Mouse (Mus musculus) liver, embryonic 15.5 days (tissue): ENCODE measurements around the gene Rfc2. TPM values are rescaled to one million over a fixed set of nuclear protein-coding genes. Genes with fewer than 3 reads are reported as not detected.
A peak's percentile ranks its signal among the peaks of the same experiment; 100 is the strongest.

Experiments used
- ATAC-seq: fragments of 200-750 bp; cut with Nextera tagmentation; 2 replicates; pipeline ENCODE4 v1.8.0; 2017; ENCODE audit warnings: moderate number of reproducible peaks, mild to moderate bottlenecking, moderate library complexity; ENCODE audit not compliant: insufficient read depth
- H3K27ac ChIP-seq: fragments of 300-500 bp; sonication (generic); replicated peaks from 2 replicates; pipeline ENCODE4 v1.5.1; 2015; ENCODE audit warnings: mild to moderate bottlenecking, inconsistent platforms
- H3K27me3 ChIP-seq: fragments of 300-500 bp; sonication (generic); 2 replicates; pipeline ENCODE4 v1.6.1; 2015; ENCODE audit warnings: mild to moderate bottlenecking, inconsistent platforms
- H3K36me3 ChIP-seq: fragments of 300-500 bp; sonication (generic); replicated peaks from 2 replicates; pipeline ENCODE4 v1.6.1; 2015; ENCODE audit warnings: moderate library complexity, mild to moderate bottlenecking, inconsistent platforms
- H3K4me1 ChIP-seq: fragments of 300-500 bp; sonication (generic); replicated peaks from 2 replicates; pipeline ENCODE4 v1.6.1; 2015; ENCODE audit warnings: inconsistent platforms
- H3K4me2 ChIP-seq: fragments of 300-500 bp; sonication (generic); 2 replicates; pipeline ENCODE4 v1.6.1; 2015; ENCODE audit warnings: moderate library complexity, mild to moderate bottlenecking, inconsistent platforms
- H3K4me3 ChIP-seq: fragments of 300-500 bp; sonication (generic); replicated peaks from 2 replicates; pipeline ENCODE4 v1.5.1; 2015; ENCODE audit warnings: mild to moderate bottlenecking, inconsistent platforms
- H3K9ac ChIP-seq: fragments of 300-500 bp; sonication (generic); 2 replicates; pipeline ENCODE4 v1.6.1; 2015; ENCODE audit warnings: moderate library complexity, mild to moderate bottlenecking, inconsistent platforms
- H3K9me3 ChIP-seq: fragments of 300-500 bp; sonication (generic); replicated peaks from 2 replicates; pipeline ENCODE4 v1.6.1; 2016; ENCODE audit warnings: inconsistent platforms
- WGBS: fragments of 180-500 bp; shearing (Covaris S2); methylation state at CpG from one replicate; pipeline ENCODE4 v1.1.7; 2015; ENCODE audit warnings: mixed read lengths; ENCODE audit not compliant: insufficient replicate concordance; 5-methylcytosine and 5-hydroxymethylcytosine counted together
- polyA plus RNA-seq: library from polyadenylated mRNA; unstranded; fragments of >200 nt; fragmentation: Nextera tagmentation; extraction: Ambion mirVana; gene quantifications from 2 replicates; pipeline ENCODE4 v1.2.1, GENCODE M21; 2015

Rfc2 gene
- 157 and 158 TPM in 2 replicates for polyA plus RNA-seq

DNA sequence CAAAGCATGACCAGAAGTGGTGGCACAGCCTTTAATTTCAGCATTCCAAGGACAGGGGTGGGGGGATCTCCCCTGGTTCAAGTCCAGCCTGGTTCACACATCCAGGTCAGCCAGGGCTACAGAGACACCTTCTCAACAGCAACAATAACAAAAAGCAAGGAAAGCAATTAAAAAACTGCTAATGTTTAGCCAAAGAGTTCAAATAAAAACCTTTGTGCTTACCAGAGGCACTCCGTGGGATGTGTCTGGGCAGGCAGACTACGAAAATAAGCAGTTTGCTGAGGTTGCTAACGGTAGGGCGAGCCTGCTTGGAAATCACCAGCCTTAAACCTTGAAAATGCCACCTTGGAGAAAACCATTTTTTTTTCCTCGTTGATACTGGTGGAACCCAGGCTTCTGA, at the start of gene Rfc2:
TSS of gene Rfc2 (plus strand) at position 221 of the 400 bp plus-strand sequence.
- peak within 1 kb of the TSS; percentile 84 for H3K4me2 ChIP-seq
- WGBS = 70% methylated on average over 5 of the region's 5 CpGs
- 0 out of 2 replicates have a peak within 1 kb of the TSS, but pooled peaks have one; percentile 6 for H3K27ac ChIP-seq
- H3K36me3 ChIP-seq = 0 out of 2 replicates have a peak, but pooled peaks cover 5% of the 10 kb centered on the region
- no peak within 1 kb of the TSS for H3K9ac ChIP-seq
- no peaks in the 10 kb centered on the region for H3K27me3 ChIP-seq
- no peak for ATAC-seq
- no peak within 1 kb of the TSS for H3K4me3 ChIP-seq
- H3K9me3 ChIP-seq = no peaks in the 10 kb centered on the region
- peaks cover 39% of the 10 kb centered on the region for H3K4me1 ChIP-seq

DNA sequence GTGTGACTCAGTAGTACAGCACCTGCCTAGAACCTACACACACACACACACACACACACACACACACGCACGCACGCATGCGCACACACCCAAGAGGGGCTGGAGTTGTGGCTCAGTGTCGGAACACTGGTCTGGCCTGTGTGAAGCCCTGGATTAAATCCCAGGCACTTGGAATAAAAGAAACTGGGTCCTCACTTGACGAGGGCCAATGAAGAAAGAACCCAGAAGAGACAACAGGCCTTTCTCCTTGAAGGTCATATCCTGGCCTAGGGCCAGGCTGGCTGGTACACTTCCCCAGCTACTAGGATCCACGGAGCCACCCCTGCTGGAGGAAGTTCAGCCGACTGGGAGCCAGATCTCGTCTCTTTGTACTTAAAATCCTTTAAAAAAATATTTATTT, 49.6 kb upstream of the Rfc2 start:
- Histone ChIP-seq H3K4me2 (no peak overlapping the region), H3K27me3 (no peaks in the 10 kb centered on the region), H3K4me3 (no peak overlapping the region), H3K9me3 (no peaks in the 10 kb centered on the region), H3K36me3 (no peaks in the 10 kb centered on the region; the same call in 1 of the 2 replicates), H3K9ac (no peak overlapping the region), H3K4me1 (peaks cover 5% of the 10 kb centered on the region; the same call in 1 of the 2 replicates), H3K27ac (no peak overlapping the region)
- ATAC-seq = no peak
- 68% methylated on average over 9 of the region's 9 CpGs for WGBS

DNA sequence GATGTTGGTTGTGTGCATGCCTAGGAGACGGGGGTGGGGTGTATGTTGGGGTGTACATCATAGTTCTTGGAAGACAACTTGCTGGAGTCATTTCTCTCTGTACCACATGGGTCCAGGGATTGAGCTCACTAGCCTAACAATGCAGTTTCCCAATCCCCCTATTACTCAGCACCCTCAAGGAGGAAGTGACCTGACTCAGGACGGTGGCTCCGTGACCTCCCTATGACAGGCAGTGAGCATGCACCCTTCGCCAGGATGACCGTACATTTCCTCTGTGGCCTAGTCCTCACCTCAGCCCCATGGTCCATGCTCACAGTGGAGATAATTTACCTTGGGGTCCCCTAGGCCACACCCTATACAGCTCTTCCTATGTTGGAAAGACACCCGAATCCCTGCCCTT, 48.7 kb upstream of the Rfc2 start:
- peak; percentile 22; the same call in 1 of the 2 replicates for ATAC-seq
- H3K27ac ChIP-seq = no peak overlapping the region
- H3K4me1 ChIP-seq = peaks cover 5% of the 10 kb centered on the region; the same call in 1 of the 2 replicates
- WGBS = 53% methylated on average over 6 of the region's 6 CpGs
- H3K4me2 ChIP-seq = no peak overlapping the region
- no peak overlapping the region for H3K9ac ChIP-seq
- no peaks in the 10 kb centered on the region; the same call in 1 of the 2 replicates for H3K36me3 ChIP-seq
- no peak overlapping the region for H3K4me3 ChIP-seq
- H3K27me3 ChIP-seq = no peaks in the 10 kb centered on the region
- H3K9me3 ChIP-seq = no peaks in the 10 kb centered on the region

DNA sequence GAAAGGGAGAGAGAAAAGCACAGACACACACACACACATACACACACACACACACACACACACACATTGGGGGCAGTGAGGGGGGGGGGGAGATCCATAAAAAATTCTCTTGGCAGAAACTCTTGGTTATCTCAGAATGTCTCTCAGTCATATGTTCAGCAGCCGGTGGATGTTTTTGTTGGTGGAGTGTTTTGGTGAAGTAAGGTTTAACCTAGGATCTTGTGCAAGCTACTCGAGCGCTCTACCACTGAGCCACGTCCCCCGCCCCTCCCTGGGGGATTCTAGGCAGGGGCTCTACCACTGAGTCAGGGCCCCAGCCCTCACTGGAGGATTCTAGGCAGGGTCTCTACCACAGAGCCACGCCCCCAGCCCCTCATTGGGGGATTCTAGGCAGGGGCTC, 45.1 kb upstream of the Rfc2 start:
- ATAC-seq = no peak
- Histone ChIP-seq H3K36me3 (no peaks in the 10 kb centered on the region; the same call in 1 of the 2 replicates), H3K9ac (no peak overlapping the region), H3K4me1 (peaks cover 14% of the 10 kb centered on the region; the same call in 1 of the 2 replicates), H3K9me3 (no peaks in the 10 kb centered on the region), H3K27ac (no peak overlapping the region), H3K27me3 (no peaks in the 10 kb centered on the region), H3K4me2 (no peak overlapping the region), H3K4me3 (no peak overlapping the region)
- WGBS = 78% methylated on average over 6 of the region's 6 CpGs

DNA sequence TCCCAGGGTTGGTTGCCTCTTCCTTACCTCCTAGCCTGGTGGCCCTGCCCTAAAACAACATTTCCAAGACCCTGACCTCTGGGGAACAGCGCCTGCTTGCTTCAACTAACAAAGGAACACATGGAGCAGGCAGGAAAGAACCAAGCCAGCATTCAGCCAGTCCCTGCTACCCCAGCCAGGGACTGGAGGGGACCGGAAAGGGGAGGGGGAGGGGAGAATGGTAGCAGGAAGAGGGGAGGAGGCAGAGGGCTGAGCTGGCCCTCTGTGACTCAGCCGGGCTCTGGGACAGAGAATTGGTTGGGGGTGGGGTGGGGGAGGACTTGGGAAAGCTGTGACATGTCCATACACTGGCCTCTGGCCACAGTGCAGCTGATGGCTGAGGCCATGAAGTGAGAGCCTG, 41.3 kb upstream of the Rfc2 start:
- no peaks in the 10 kb centered on the region for H3K9me3 ChIP-seq
- 3% methylated on average over 3 of the region's 3 CpGs for WGBS
- H3K4me3 ChIP-seq = no peak overlapping the region
- H3K9ac ChIP-seq = no peak overlapping the region
- H3K27me3 ChIP-seq = no peaks in the 10 kb centered on the region
- peaks cover 24% of the 10 kb centered on the region for H3K4me1 ChIP-seq
- no peaks in the 10 kb centered on the region for H3K36me3 ChIP-seq
- ATAC-seq = peak; percentile 69
- no peak overlapping the region for H3K4me2 ChIP-seq
- 0 out of 2 replicates have a peak overlapping the region, but pooled peaks have one; percentile 8 for H3K27ac ChIP-seq

DNA sequence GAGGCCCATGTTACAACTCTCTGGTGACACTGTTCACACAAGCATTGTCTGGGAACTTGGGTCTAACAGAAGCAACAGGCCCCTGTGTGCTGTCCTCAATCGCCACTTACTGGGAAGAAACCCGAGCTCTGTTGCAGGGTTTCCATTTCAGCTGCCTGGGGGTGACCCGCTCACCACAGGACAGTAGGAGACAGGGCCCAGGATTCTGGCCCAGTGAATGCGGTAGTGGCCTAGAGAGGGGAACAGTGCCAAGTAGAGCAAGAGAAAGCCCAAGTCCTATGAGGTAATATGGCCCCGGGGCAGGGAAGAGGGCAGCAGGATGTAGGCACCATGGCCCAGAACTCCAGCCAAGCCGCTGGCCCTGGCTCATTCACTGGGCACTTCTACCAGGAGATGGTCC, 40.3 kb upstream of the Rfc2 start:
- no peaks in the 10 kb centered on the region for H3K27me3 ChIP-seq
- H3K4me1 ChIP-seq = peaks cover 24% of the 10 kb centered on the region
- no peak overlapping the region for H3K27ac ChIP-seq

DNA sequence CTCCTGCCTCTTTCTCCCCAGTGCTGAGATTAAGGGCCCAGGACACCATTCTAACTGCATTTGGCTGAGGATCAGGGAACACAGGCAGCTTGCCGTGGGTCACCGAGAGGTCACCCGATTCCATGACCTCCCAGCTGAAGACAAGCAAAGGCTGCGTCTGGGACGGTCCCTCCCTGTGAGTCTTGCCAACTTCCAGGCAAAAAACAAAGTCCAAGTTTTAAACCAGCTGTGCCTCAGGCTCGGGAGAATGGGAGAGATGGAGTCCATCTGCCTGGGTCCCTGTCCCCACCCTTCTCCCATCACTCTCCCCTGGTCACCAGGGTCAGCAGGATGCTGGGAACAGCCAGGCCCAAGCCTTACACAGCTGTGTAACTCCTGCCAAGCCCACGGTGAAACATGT, 39.5 kb upstream of the Rfc2 start:
- Histone ChIP-seq H3K4me3 (no peak overlapping the region), H3K4me1 (peaks cover 24% of the 10 kb centered on the region), H3K36me3 (no peaks in the 10 kb centered on the region), H3K27me3 (no peaks in the 10 kb centered on the region), H3K9ac (no peak overlapping the region), H3K27ac (no peak overlapping the region), H3K4me2 (no peak overlapping the region), H3K9me3 (no peaks in the 10 kb centered on the region)
- ATAC-seq = peak; percentile 8; the same call in 1 of the 2 replicates
- WGBS = 61% methylated on average over 7 of the region's 7 CpGs

More for the DNA sequence above, 40.3 kb upstream of the Rfc2 start:
- WGBS = 70% methylated on average over 6 of the region's 6 CpGs
- no peak overlapping the region for H3K4me2 ChIP-seq
- no peak for ATAC-seq
- H3K9ac ChIP-seq = no peak overlapping the region
- H3K9me3 ChIP-seq = no peaks in the 10 kb centered on the region
- no peak overlapping the region for H3K4me3 ChIP-seq
- H3K36me3 ChIP-seq = no peaks in the 10 kb centered on the region

DNA sequence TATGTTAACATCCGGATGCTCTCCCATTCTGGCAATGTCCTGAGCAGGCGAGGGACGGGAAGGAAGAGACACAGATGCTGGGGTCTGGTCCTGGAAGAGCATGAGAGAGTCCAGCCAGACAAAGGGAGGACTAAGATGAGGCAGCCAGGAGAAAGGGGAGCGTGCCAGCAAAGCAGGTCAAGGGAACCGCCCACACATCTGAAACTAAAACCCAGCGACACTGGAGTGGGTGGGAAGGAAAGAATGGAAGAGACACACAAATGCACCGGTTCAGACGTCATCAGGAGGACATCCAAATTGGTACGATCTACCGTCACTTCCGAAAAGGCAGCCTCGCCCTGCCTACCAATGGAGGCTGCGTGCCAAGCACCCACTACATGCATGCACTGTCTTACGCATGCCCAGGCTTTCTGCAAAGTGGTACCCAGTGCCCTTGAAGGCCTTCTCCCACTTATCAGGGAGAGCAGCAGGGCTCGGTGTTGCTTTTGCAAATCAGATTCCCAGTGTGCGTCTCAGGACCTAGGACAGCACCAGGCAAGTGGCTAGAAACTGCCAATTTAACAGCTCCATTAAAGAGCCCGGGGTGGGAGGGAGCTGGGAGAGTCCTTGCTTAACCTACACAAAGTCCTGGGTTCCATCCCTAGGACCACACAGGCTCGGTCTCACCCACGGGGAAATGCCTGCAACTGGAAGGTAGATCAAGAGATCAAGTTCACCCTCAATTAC, 36.5 kb upstream of the Rfc2 start:
- Histone ChIP-seq H3K9me3 (no peaks in the 10 kb centered on the region), H3K4me3 (no peak overlapping the region), H3K9ac (no peak overlapping the region), H3K36me3 (no peaks in the 10 kb centered on the region), H3K27ac (no peak overlapping the region), H3K4me1 (peaks cover 26% of the 10 kb centered on the region), H3K4me2 (no peak overlapping the region), H3K27me3 (no peaks in the 10 kb centered on the region)
- no peak for ATAC-seq
- 68% methylated on average over 19 of the region's 19 CpGs for WGBS

DNA sequence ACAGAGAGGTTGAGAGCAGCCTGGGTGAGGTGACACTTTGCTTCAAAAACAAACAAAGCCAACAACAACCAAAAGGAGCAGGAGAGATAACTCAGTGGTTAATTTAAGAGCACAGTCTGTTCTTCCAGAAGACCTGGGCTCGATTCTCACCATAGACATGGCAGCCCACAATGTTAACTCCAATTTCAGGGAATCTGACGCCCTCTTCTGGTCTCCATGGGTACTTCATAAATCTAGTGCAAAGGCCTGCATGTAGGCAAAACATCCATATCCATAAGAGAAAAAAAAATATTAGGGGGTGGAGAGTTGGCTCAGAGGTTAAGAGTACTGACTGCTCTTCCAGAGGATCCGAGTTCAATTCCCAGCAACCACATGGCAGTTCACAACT, 35.9 kb upstream of the Rfc2 start:
- H3K27me3 ChIP-seq = 0 out of 2 replicates have a peak, but pooled peaks cover under 1% of the 10 kb centered on the region
- H3K4me3 ChIP-seq = no peak overlapping the region
- peaks cover 22% of the 10 kb centered on the region for H3K4me1 ChIP-seq
- no peak overlapping the region for H3K9ac ChIP-seq
- no peaks in the 10 kb centered on the region for H3K9me3 ChIP-seq
- no peaks in the 10 kb centered on the region for H3K36me3 ChIP-seq
- no peak for ATAC-seq
- WGBS = 45% methylated on average over 3 of the region's 3 CpGs
- no peak overlapping the region for H3K4me2 ChIP-seq
- H3K27ac ChIP-seq = no peak overlapping the region

DNA sequence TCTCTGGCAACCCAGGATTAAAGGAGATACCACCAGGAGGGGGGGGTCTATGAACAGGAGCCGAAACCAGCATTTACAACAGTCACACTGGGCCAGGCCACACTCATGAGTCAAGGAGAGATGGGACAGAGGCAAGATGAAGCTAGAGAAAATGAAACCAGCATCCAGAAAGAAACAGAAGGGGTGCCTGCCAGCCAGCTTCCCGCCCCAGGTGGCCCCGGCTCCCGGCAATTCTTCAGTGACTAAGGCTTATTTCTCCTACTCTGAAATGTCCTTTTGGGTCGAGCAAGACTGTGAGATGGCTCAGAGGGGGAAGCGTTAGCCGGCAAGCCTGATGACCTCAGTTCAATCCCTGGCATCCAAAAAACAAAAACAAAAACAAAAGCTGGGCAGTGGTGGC, 34.4 kb upstream of the Rfc2 start:
- Histone ChIP-seq H3K36me3 (no peaks in the 10 kb centered on the region), H3K4me2 (no peak overlapping the region), H3K9ac (no peak overlapping the region), H3K27ac (no peak overlapping the region), H3K27me3 (peaks cover 16% of the 10 kb centered on the region), H3K9me3 (no peaks in the 10 kb centered on the region), H3K4me1 (peaks cover 23% of the 10 kb centered on the region), H3K4me3 (no peak overlapping the region)
- no peak for ATAC-seq
- 62% methylated on average over 7 of the region's 7 CpGs for WGBS

DNA sequence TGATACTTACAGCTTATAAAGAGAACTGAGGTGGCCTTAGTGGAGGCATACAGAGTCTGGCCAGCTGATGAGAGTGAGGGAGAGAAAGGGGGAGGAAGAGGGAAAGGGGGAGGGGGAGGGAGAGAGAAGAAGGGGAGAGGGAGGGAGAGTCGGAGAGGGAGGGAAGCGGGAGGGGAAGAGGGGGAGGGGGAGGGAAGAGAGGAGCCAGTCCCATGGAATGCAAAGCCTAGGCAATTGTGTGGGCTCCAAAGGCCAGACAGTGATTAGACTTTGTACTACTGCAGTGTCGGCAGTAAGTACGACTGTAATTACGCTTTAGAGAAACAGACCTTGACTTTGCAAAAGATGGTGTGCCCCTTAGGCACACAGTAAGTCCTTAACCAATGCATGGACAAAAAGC, 32.9 kb upstream of the Rfc2 start:
- H3K36me3 ChIP-seq = no peaks in the 10 kb centered on the region
- no peak for ATAC-seq
- H3K9ac ChIP-seq = no peak overlapping the region
- H3K4me3 ChIP-seq = no peak overlapping the region
- WGBS = 58% methylated on average over 5 of the region's 5 CpGs
- no peak overlapping the region for H3K4me2 ChIP-seq
- H3K27me3 ChIP-seq = peaks cover 31% of the 10 kb centered on the region
- H3K9me3 ChIP-seq = no peaks in the 10 kb centered on the region
- H3K27ac ChIP-seq = 0 out of 2 replicates have a peak overlapping the region, but pooled peaks have one; percentile 33
- H3K4me1 ChIP-seq = peaks cover 29% of the 10 kb centered on the region
